In genomic region chr7:121563526-121563925, GRCm38 (mm10) we compare ENCODE assay signal across 8 mouse cellular contexts.
A peak's percentile ranks its signal among the peaks of the same experiment; 100 is the strongest.
DNase-seq lines count a peak whose midpoint lies in the region; ATAC-seq and TF ChIP-seq lines count a peak whose summit lies in the region.

No protein-coding gene starts in this region.

- ATAC-seq in liver, postnatal 0 days = no peak
- no peak for ATAC-seq in liver, embryonic 11.5 days (replicated peaks; ENCODE audit: low FRiP score)

- peak; percentile 11 to 15 for DNase-seq in cerebellum, adult 18-20 months
- DNase-seq in cerebellum, adult 11-12 months = no peak
- DNase-seq in liver, postnatal 0 days = peak; percentile 17
- DNase-seq in liver, embryonic 11.5 days (ENCODE audit: low spot score) = no peak
- peak; percentile 6 to 9 for DNase-seq in adrenal gland, postnatal 36 days
- DNase-seq in heart, postnatal 4 days = peak; percentile 38
- DNase-seq in limb, embryonic 10.5 days (ENCODE audit: low spot score) = peak; percentile 45
- no peak for DNase-seq in spleen, postnatal 14 days (ENCODE audit: low spot score in 2 of 2)

- peak; percentile 73 for TF ChIP-seq CTCF in liver, postnatal 0 days (IDR thresholded peaks at IDR 0.05; ENCODE audit: low read depth)

- WGBS in liver, postnatal 0 days (ENCODE audit: insufficient replicate concordance) = 24% methylated on average over 5 of the region's 5 CpGs
- WGBS in liver, embryonic 11.5 days = 36% methylated on average over 5 of the region's 5 CpGs
- 37% methylated on average over 5 of the region's 5 CpGs for WGBS in limb, embryonic 10.5 days

- H3K27ac ChIP-seq in liver, postnatal 0 days (ENCODE audit: low read depth) = no peak overlapping the region
- no peak overlapping the region for H3K27ac ChIP-seq in liver, embryonic 11.5 days (ENCODE audit: low read depth, low read length)
- no peak overlapping the region for H3K27ac ChIP-seq in limb, embryonic 10.5 days

- no peaks in the 10 kb centered on the region for H3K36me3 ChIP-seq in liver, postnatal 0 days (replicated peaks; ENCODE audit: insufficient read depth, low read length)
- H3K36me3 ChIP-seq in liver, embryonic 11.5 days (ENCODE audit: control insufficient read depth, insufficient read depth, low read length) = no peaks in the 10 kb centered on the region
- H3K36me3 ChIP-seq in limb, embryonic 10.5 days = no peaks in the 10 kb centered on the region

- no peaks in the 10 kb centered on the region for H3K9me3 ChIP-seq in liver, postnatal 0 days (ENCODE audit: low read length)
- H3K9me3 ChIP-seq in liver, embryonic 11.5 days (ENCODE audit: control insufficient read depth, low read length) = no peaks in the 10 kb centered on the region
- no peaks in the 10 kb centered on the region for H3K9me3 ChIP-seq in limb, embryonic 10.5 days (replicated peaks)

- H3K4me2 ChIP-seq in liver, postnatal 0 days (ENCODE audit: low read depth, low read length) = no peak overlapping the region
- H3K4me2 ChIP-seq in liver, embryonic 11.5 days = no peak overlapping the region

- no peak overlapping the region for H3K4me3 ChIP-seq in liver, postnatal 0 days (ENCODE audit: low read depth, low read length)
- H3K4me3 ChIP-seq in liver, embryonic 11.5 days (ENCODE audit: low read depth, low read length) = no peak overlapping the region
- H3K4me3 ChIP-seq in limb, embryonic 10.5 days = no peak overlapping the region

- H3K27me3 ChIP-seq in liver, postnatal 0 days (ENCODE audit: insufficient read depth, low read length) = no peaks in the 10 kb centered on the region
- no peaks in the 10 kb centered on the region for H3K27me3 ChIP-seq in liver, embryonic 11.5 days (replicated peaks; ENCODE audit: control insufficient read depth, insufficient read depth, low read length)
- no peaks in the 10 kb centered on the region for H3K27me3 ChIP-seq in limb, embryonic 10.5 days (ENCODE audit: low read depth, poor library complexity, severe bottlenecking)

- TF ChIP-seq EP300 in liver, postnatal 0 days (IDR thresholded peaks at IDR 0.05; ENCODE audit: low read depth) = no peak

- no peaks in the 10 kb centered on the region for H3K4me1 ChIP-seq in liver, postnatal 0 days (ENCODE audit: insufficient read depth)
- no peaks in the 10 kb centered on the region for H3K4me1 ChIP-seq in liver, embryonic 11.5 days (replicated peaks; ENCODE audit: control insufficient read depth, insufficient read depth, low read length)
- no peaks in the 10 kb centered on the region for H3K4me1 ChIP-seq in limb, embryonic 10.5 days

- H3K9ac ChIP-seq in liver, postnatal 0 days (replicated peaks) = no peak overlapping the region
- H3K9ac ChIP-seq in liver, embryonic 11.5 days (ENCODE audit: low read depth, low read length) = no peak overlapping the region

Comparison
In these comparisons a context has a peak if more than half of its experiments do, and no peak if none do; other contexts are left out.
1. DNase-seq: peak in cerebellum, adult 18-20 months (2 of 2), liver, postnatal 0 days (single experiment), adrenal gland, postnatal 36 days (2 of 2), heart, postnatal 4 days (single experiment) and limb, embryonic 10.5 days (single experiment); none in cerebellum, adult 11-12 months (single experiment), liver, embryonic 11.5 days (single experiment) and spleen, postnatal 14 days (0 of 2).